Mouse (Mus musculus) thymus, postnatal 25 days (tissue): Measurements from ENCODE around the gene Usf3.

Experiments
- DNase-seq: peaks from one replicate; pipeline ENCODE4 v3.0.0; 2022

Usf3 gene

DNA sequence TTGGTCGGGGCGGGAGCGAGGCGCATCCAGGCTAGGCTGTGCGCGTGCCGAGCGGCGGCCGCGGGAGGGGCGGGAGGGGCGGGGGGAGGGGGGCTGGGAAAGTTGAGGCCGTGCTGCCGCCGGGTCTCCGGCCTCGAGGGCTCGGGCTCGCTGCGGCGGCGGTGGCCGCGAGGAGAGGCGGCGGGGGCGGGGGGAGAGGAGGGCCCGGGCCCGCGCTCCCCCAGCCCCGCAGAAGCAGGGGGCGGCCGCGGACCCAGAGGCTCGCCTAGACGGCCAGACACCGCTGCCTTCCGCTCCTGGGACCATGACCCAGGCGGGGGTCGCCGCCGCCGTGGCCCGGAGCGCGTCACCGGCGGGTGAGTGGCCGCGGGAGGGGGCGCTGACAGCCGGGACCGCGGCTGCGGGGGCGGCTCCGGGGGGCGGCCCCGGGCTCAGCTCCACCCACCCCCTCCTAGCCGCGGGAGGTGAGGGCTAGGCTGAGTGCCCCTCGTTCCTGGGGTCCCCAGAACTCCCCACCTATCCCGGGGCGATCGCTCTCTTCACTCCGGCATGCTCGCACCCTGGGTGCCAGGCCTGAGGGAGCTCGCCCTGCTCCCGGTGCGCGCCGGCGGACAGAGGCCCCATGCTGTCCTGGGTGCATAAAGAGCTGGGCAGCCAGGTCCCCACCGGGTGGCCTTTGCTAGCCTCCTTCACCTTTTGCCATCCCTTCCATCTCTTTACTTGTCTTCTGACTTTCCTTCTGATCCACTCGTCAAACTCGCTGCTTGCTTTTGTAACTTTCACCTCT lies at the start of gene Usf3:
Gene Usf3, plus strand, starts transcription at position 92 of the 787 bp plus-strand sequence.
- DNase-seq = peak; percentile 73

- DNase-seq = no peak
Observed at GRCm38 (mm10) chr16:44123786-44124185, 49.3 kb upstream of the Usf3 start.

- no peak for DNase-seq
Observed at GRCm38 (mm10) chr16:44124713-44125112, 48.3 kb upstream of the Usf3 start.

- DNase-seq = no peak
Observed at GRCm38 (mm10) chr16:44125436-44125835, 47.6 kb upstream of the Usf3 start.

DNA sequence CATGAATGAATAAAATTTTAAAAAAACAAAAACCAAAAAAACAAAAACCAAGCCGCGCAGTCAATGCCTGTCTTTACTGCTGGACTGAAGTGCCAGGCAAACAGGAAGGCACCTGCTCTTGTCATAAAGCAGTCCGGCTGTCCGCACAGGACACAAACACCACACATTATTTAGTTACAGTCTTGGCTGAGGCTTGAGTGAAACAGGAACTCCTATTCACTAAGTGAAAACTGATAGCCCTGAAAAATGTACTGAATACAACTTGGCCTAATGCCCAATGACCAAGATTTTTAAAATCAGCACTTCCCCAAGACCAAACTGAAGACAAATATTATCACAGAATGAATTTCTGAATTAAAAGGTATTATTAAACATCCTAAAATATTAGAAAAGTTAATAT lies 46.6 kb upstream of the Usf3 start:
- DNase-seq = no peak

DNA sequence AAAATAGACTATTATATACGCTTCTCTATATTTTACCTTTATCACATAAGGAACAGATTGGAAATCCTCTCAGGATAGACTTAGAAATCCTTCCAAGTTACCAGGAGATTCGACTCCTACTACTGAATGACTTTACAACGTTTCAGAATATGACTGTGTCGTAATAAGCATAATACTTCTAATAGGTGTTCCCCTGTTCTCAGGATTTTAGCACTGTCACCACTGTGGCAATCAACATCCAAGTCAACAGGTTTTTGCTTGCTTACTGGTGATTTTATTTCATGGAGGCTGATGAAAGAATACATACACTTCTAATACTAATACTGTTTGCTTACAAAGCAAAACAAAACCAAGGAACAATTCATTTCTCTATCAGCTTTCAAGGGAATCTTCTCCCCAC lies 40.7 kb upstream of the Usf3 start:
- DNase-seq = no peak

DNA sequence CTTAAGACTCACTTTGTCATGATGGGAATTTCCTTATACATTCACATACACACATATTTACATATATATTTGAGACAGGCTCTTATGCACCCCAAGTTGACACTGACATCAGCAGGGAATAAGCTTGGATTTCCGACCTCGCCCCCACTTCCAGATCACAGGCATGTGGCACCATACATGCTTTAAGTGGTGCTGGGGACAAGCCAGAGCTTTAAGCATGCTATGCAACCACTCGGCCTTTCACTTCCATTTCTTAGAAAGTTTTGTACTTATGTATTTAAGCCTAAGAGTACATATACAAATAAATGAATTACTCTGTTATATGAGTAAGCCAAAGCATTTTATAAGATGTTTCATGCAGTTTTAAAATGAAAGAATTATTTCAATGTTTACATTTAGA lies 39.9 kb upstream of the Usf3 start:
- DNase-seq = no peak

DNA sequence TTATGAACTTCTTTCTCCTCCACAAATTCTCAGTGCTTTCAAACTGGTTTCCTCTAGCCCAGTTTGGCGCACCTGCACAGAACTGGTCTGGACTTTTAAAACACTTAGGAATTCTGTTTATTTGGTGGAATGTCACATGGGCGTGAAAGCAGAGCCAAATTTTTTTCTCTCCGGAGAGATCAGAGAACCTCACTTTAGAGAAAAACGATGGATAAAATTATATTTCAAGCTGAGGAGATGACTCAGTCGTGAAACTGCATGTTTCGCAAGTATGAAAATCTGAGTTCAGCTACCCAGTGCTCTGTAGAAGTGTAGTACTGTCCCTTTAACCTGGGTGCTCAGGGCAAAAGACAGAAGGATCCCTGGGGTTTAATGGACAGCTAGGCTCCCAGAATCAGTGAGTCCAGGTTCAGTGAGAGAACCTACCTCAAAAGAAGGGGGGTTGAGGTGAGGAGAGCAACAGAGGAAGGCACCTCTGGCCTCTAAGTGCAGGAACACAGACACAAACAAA lies 36.5 kb upstream of the Usf3 start:
- DNase-seq = no peak

GRCm38 (mm10) chr16:44138377-44138978 lies 34.6 kb upstream of the Usf3 start:
- no peak for DNase-seq

DNA sequence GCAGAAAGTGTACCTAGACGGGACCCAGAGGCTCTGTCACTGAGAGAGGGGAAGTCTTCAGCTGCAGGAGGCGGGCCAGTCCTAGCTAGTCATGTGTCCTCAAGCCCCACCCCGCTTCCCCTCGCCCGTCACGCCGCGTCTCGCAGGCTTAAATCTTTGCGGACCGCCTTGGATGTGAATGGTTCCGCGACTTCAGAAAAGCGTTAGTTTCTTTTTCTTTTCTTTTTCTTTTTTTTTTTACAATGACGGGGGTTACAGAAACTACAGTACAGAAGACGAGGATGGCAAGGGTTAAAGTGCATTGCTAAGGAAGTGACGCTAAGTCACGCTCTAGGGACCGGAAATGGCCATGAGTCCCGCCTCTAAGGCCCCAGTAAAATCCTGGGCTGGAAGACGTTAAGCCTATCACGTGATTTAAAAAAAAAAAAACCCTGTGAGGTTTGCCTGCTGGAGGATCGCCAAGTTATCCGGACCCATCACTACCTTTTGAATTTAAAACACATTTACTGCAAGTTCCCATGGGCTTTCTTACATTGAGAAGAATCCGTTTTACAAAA lies 34.0 kb upstream of the Usf3 start:
- peak; percentile 84 for DNase-seq

GRCm38 (mm10) chr16:44139536-44140185 lies 33.4 kb upstream of the Usf3 start, which contains the start of the genes Atp6v1a and Naa50:
Atp6v1a (minus strand) TSS chr16:44139705.
Naa50 (plus strand) TSS chr16:44139830.
- DNase-seq = peak; percentile 93

DNA sequence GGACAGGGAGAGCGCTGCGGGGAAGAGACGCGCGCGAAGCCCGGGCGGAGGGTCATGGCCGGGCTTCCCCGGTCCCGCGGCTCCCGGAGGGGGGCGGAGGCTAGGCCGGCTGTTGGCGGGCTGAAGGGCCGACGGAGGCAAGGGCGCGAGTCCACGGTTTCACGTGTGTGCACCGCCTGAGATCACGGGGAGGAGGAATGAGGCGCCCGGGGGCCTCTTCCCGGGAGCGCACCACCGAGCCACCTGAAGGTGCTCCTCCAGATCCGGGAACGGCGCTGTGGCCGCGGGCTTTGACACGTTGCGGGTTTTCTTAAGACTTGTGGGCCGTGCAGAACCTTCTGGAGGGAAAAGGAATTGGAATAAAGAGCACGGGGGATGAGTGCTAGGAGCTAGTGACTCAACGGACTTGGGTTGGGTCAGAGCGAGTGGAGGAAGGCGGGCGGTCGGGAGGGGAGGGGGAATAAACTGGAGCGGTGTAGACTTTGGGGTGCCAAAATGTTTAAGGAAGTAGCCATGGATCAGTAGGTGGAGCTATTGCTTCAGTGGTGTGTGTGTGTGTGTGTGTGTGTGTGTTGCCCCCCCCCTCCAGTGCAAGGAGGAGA lies 32.8 kb upstream of the Usf3 start:
- DNase-seq = peak; percentile 68

- no peak for DNase-seq
Observed at GRCm38 (mm10) chr16:44141483-44141882, 31.6 kb upstream of the Usf3 start.

GRCm38 (mm10) chr16:44149002-44149767 lies 23.9 kb upstream of the Usf3 start:
- no peak for DNase-seq

GRCm38 (mm10) chr16:44154497-44155057 lies 18.5 kb upstream of the Usf3 start:
- DNase-seq = no peak

- DNase-seq = no peak
Observed at GRCm38 (mm10) chr16:44159325-44159724, 13.7 kb upstream of the Usf3 start.

DNA sequence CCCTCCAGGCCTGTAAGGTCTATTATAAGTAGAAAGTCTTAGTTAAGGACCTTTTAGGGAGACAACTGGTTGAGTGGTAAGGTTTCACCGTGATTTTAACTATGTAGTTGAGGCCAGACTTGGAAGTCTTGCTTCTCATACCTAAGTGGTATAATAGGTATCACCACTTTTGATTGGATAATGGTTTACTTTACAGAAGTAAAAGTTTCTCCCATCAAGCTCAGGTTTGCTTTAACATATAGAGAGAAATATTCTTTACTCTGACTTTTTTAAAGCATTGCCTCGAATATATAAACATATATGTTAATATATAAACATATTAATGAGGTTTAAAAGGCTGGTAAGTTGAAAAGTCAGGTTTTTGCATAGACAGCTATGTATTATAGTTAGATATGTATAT lies 9.2 kb upstream of the Usf3 start:
- no peak for DNase-seq

DNA sequence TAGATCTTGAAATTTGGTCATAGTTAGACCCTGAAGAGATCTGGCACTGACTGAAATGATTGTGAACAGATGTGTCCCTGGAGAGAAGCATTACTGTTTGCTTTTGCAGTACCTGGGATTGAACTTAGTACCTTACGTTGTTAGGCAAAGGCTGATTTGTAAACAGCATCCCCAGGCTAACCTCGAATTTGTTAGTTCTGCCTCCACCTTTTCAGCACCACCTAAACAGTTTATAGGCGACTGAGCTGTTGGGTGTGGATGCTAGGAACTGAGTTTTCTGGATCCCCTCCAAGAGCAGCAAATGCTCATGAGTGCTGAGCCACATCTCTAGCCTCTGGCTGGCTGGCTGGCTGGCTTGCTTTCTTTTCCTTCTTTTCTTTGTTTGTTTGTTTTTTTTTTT lies 7.9 kb upstream of the Usf3 start:
- no peak for DNase-seq

DNA sequence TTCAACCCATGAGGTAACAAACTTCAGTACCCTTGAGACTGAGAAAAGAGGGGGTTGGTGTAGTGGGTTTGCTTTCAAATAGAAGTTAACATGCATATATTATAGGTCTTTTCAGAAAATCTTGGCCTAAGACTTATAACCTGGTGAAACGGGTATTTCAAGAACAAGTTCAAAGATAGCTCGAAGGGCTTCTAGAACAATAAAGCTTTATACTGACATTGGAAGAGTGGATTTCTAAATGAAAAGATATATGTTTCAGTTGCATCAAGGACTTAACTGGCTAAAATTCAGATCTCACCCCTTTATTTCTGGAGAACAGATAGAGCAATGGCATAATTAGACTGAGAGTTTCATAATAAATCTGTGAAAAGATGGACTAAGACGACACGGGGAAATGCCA lies 4.1 kb upstream of the Usf3 start:
- no peak for DNase-seq

GRCm38 (mm10) chr16:44172297-44173154 lies 520 bp upstream of the Usf3 start:
- DNase-seq = peak; percentile 98
